Mouse (Mus musculus) testis, adult 2 months (tissue): Measurements from ENCODE around the gene Optc. TPM values are rescaled to one million over a fixed set of nuclear protein-coding genes. Genes with fewer than 3 reads are reported as not detected.

ENCODE experiments used
- H3K27ac ChIP-seq: fragments of 200-500 bp; 2 replicates; pipeline ENCODE4 v1.5.1; 2012; ENCODE audit warnings: low read depth, low read length; ENCODE audit not compliant: control insufficient read depth, insufficient read depth
- H3K27me3 ChIP-seq: fragments of 200-500 bp; 2 replicates; pipeline ENCODE4 v1.6.1; 2012; ENCODE audit warnings: mild to moderate bottlenecking, low read length, moderate library complexity; ENCODE audit not compliant: control insufficient read depth, insufficient read depth
- H3K36me3 ChIP-seq: fragments of 200-500 bp; 2 replicates; pipeline ENCODE4 v1.6.1; 2012; ENCODE audit warnings: mild to moderate bottlenecking, low read length; ENCODE audit not compliant: control insufficient read depth, insufficient read depth
- H3K4me1 ChIP-seq: fragments of 200-500 bp; 2 replicates; pipeline ENCODE4 v1.6.1; 2012; ENCODE audit warnings: low read length; ENCODE audit not compliant: control insufficient read depth, insufficient read depth
- H3K4me3 ChIP-seq: fragments of 200-500 bp; 2 replicates; pipeline ENCODE4 v1.5.1; 2012; ENCODE audit warnings: low read depth, mild to moderate bottlenecking, low read length, moderate library complexity, mixed read lengths; ENCODE audit not compliant: control insufficient read depth
- CTCF ChIP-seq: fragments of 200-500 bp; IDR thresholded peaks from 2 replicates; pipeline ENCODE4 v1.5.1; 2012; ENCODE audit warnings: low read depth, mild to moderate bottlenecking, inconsistent platforms, low read length, moderate library complexity; ENCODE audit not compliant: control insufficient read depth, insufficient read depth, insufficient replicate concordance
- POLR2A ChIP-seq: fragments of 200-500 bp; IDR thresholded peaks from 2 replicates; pipeline ENCODE4 v1.6.1; 2012; ENCODE audit warnings: low read depth, mild to moderate bottlenecking, inconsistent platforms, low read length, moderate library complexity; ENCODE audit not compliant: control insufficient read depth
- polyA plus RNA-seq: library from polyadenylated mRNA; depleted of rRNA; stranded (reverse); fragments of >200 nt; gene quantifications from 2 replicates; pipeline ENCODE4 v1.2.3, GENCODE M21; 2012; rRNA removed

Gene Optc
- polyA plus RNA-seq, 1 experiment, result 0.86 TPM

- no peaks in the 10 kb centered on the region for H3K27me3 ChIP-seq
- H3K27ac ChIP-seq, result no peak overlapping the region
- H3K4me3 ChIP-seq, result no peak overlapping the region
- no peak for TF ChIP-seq CTCF
- no peak for TF ChIP-seq POLR2A
- H3K4me1 ChIP-seq, result peaks cover 9% of the 10 kb centered on the region
- H3K36me3 ChIP-seq, result no peaks in the 10 kb centered on the region
These were observed 52.4 kb downstream of the Optc start for GRCm38 (mm10) chr1:133855274-133856017.

DNA sequence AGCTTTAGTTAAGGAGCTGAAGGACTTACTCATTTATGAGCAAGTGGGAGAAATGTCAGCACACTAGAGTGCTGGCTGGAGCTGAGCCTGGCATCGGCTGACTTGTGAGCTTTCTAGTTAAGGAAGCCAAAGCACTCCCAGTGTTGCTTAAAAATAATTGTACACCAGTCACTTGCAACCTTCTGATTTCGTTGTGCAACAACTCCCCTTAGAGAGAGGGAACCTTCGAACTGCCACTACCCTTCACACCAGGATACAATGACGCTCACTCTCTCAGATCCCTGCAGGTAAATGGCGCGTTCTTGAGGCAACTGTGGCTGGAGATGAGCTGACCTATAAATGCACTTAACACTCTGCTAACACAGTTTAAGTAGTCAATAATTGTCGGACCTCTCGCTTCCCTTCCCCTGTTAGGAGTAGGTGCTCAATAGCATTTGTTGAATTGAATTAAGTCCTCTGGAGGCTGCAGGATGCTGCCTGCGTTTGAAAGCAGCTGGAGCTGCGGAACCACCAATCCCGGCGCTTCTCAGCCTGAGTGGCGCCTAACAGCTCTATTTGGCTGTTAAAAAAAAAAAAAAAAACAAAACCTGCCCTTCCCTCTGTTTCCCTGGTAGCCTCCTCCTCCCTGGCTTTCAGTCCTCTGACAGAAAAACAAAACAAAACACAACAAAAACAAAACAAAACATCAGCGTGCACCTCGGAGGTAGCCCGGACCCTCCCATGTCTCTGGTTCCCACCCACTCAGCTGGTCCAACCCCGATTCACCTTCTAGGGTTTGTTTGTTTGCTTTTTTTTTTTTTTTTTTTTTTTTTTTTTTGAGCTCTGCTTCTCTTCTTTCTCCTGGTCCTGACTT, 53.2 kb downstream of the Optc start:
- no peak overlapping the region for H3K27ac ChIP-seq
- peaks cover 2% of the 10 kb centered on the region; the same call in 1 of the 2 replicates for H3K4me1 ChIP-seq
- no peak overlapping the region for H3K4me3 ChIP-seq
- no peaks in the 10 kb centered on the region for H3K36me3 ChIP-seq
- TF ChIP-seq POLR2A, result no peak
- no peak for TF ChIP-seq CTCF
- no peaks in the 10 kb centered on the region for H3K27me3 ChIP-seq

Other genes starting within 250 kb of the Optc start
- gene Zbed6, start 247.1 kb downstream of the Optc start, polyA plus RNA-seq, result 1.3 and 2.0 TPM in 2 replicates
- gene Gm38394, start 246.7 kb downstream of the Optc start, polyA plus RNA-seq, result 1.2 and 1.3 TPM in 2 replicates
- 0.41 and 0.62 TPM in 2 replicates for gene Lax1, start 217.9 kb downstream of the Optc start, polyA plus RNA-seq
- 21.8 and 22.8 TPM in 2 replicates for gene Atp2b4, start 107.0 kb downstream of the Optc start, polyA plus RNA-seq
- gene Prelp, start 13.4 kb upstream of the Optc start, polyA plus RNA-seq, result 4.3 and 4.7 TPM in 2 replicates
- 3.6 and 5.1 TPM in 2 replicates for gene Fmod, start 129.3 kb upstream of the Optc start, polyA plus RNA-seq
- 2.9 and 4.1 TPM in 2 replicates for gene Btg2, start 171.1 kb upstream of the Optc start, polyA plus RNA-seq
- gene Chit1, start 203.2 kb upstream of the Optc start, polyA plus RNA-seq, result 8.7 and 10.4 TPM in 2 replicates